Mouse (Mus musculus) limb, embryonic 10.5 days (tissue): ENCODE data around the gene Lrrc39. TPM values are rescaled to one million over a fixed set of nuclear protein-coding genes. Genes with fewer than 3 reads are reported as not detected.
"Not testable (repeated sequence)": the region's sequence is repeated elsewhere in the genome, so short reads cannot be mapped to it uniquely, and the experiment has no call there.

ENCODE experiments used
- DNase-seq: peaks from one replicate; pipeline ENCODE4 v3.0.0-alpha.2; 2017; ENCODE audit warnings: low spot score
- H3K27ac ChIP-seq: fragments of 300-500 bp; sonication (generic); 2 replicates; pipeline ENCODE4 v1.5.1; 2016; ENCODE audit warnings: mild to moderate bottlenecking
- H3K27me3 ChIP-seq: fragments of 300-500 bp; sonication (generic); 2 replicates; pipeline ENCODE4 v1.6.1; 2016; ENCODE audit warnings: low read depth, mild to moderate bottlenecking; ENCODE audit not compliant: poor library complexity, severe bottlenecking
- H3K36me3 ChIP-seq: fragments of 300-500 bp; sonication (generic); 2 replicates; pipeline ENCODE4 v1.6.1; 2016; ENCODE audit warnings: mild to moderate bottlenecking, moderate library complexity
- H3K4me1 ChIP-seq: fragments of 300-500 bp; sonication (generic); 2 replicates; pipeline ENCODE4 v1.6.1; 2016
- H3K4me3 ChIP-seq: fragments of 300-500 bp; sonication (generic); 2 replicates; pipeline ENCODE4 v1.5.1; 2016; ENCODE audit warnings: mild to moderate bottlenecking, moderate library complexity
- H3K9me3 ChIP-seq: fragments of 300-500 bp; sonication (generic); replicated peaks from 2 replicates; pipeline ENCODE4 v1.6.1; 2016; ENCODE audit warnings: mild to moderate bottlenecking
- WGBS: fragments of 180-500 bp; shearing (Covaris S2); methylation state at CpG from one replicate; pipeline ENCODE4 v1.1.7; 2016; 5-methylcytosine and 5-hydroxymethylcytosine counted together
- polyA plus RNA-seq: library from polyadenylated mRNA; unstranded; fragments of >200 nt; fragmentation: Nextera tagmentation; extraction: Ambion mirVana; gene quantifications from 2 replicates; pipeline ENCODE4 v1.2.1, GENCODE M21; 2016

Lrrc39 gene
- polyA plus RNA-seq: 0.48 and 0.61 TPM in 2 replicates

- WGBS: 83% methylated on average over 7 of the region's 7 CpGs
- DNase-seq: no peak
- H3K4me1 ChIP-seq: no peaks in the 10 kb centered on the region
Observed at GRCm38 (mm10) chr3:116562408-116563094, at the start of gene Lrrc39. Gene Lrrc39, plus strand, starts transcription at chr3:116562973.

GRCm38 (mm10) chr3:116520141-116520761 lies 42.5 kb upstream of the Lrrc39 start:
- WGBS: 93% methylated on average over 12 of the region's 12 CpGs

More at GRCm38 (mm10) chr3:116562408-116563094, at the start of gene Lrrc39:
- H3K4me3 ChIP-seq: no peak within 1 kb of the TSS
- H3K27ac ChIP-seq: no peak within 1 kb of the TSS
- no peaks in the 10 kb centered on the region for H3K27me3 ChIP-seq
- H3K36me3 ChIP-seq: no peaks in the 10 kb centered on the region
- no peaks in the 10 kb centered on the region for H3K9me3 ChIP-seq

DNA sequence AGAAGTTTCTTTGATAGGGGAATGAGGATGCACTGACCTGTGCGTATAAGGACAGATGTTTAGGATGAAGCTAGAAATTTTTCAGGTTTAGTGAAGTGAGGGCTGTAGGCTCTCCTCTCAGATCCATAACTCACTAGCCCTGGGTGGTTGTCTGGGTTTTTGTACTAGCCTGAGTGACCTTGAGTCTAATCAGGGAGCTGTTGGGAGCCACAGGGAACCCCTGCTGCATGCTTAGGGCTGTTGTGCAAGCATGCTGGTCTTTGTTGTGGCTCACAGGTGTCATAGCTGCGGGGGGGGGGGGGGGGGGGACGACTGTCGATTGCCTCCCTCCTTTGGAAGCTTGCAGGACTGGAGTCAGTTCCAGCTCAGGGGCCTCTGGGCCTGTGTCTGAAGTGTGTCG lies 33.0 kb upstream of the Lrrc39 start:
- 70% methylated on average over 3 of the region's 5 CpGs for WGBS
- H3K4me3 ChIP-seq: no peak overlapping the region
- H3K36me3 ChIP-seq: peaks cover 18% of the 10 kb centered on the region
- no peaks in the 10 kb centered on the region for H3K4me1 ChIP-seq
- no peaks in the 10 kb centered on the region for H3K9me3 ChIP-seq
- no peaks in the 10 kb centered on the region for H3K27me3 ChIP-seq
- DNase-seq: no peak
- H3K27ac ChIP-seq: no peak overlapping the region

More at GRCm38 (mm10) chr3:116520141-116520761, 42.5 kb upstream of the Lrrc39 start:
- H3K27me3 ChIP-seq: no peaks in the 10 kb centered on the region
- H3K27ac ChIP-seq: no peak overlapping the region
- H3K36me3 ChIP-seq: peaks cover 40% of the 10 kb centered on the region
- no peaks in the 10 kb centered on the region for H3K4me1 ChIP-seq
- DNase-seq: no peak
- H3K4me3 ChIP-seq: no peak overlapping the region
- no peaks in the 10 kb centered on the region for H3K9me3 ChIP-seq

DNA sequence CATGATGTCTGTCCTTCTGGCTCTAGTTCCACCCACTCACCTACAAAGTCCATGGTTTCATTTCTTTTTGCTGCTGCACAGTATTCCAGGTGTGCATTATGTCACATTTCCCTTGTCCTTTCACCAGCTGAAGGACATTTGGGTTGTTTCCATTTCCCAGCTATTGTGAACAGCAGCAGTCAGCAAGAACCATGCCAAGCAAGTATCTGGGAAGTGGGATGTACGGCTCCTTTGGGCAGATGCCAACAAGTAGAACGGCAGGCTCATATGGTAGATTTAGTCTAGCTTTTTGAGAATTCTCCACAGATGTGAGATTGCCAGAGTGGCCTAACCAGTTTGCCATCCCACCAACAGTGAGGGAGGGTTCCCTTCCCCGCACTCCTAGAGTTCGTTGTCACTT lies 31.9 kb upstream of the Lrrc39 start:
- no peaks in the 10 kb centered on the region for H3K27me3 ChIP-seq
- H3K4me1 ChIP-seq: no peaks in the 10 kb centered on the region
- peaks cover 27% of the 10 kb centered on the region for H3K36me3 ChIP-seq
- H3K27ac ChIP-seq: no peak overlapping the region
- no peak overlapping the region for H3K4me3 ChIP-seq
- WGBS: 95% methylated on average over 4 of the region's 4 CpGs
- H3K9me3 ChIP-seq: no peaks in the 10 kb centered on the region
- DNase-seq: no peak

- peaks cover 66% of the 10 kb centered on the region for H3K36me3 ChIP-seq
- 39% methylated on average over 16 of the region's 16 CpGs for WGBS
- H3K4me3 ChIP-seq: no peak overlapping the region
- no peak for DNase-seq
- peaks cover 10% of the 10 kb centered on the region; the same call in 1 of the 2 replicates for H3K4me1 ChIP-seq
- no peak overlapping the region for H3K27ac ChIP-seq
- no peaks in the 10 kb centered on the region for H3K27me3 ChIP-seq
- no peaks in the 10 kb centered on the region for H3K9me3 ChIP-seq
Observed at GRCm38 (mm10) chr3:116536428-116537199, 26.2 kb upstream of the Lrrc39 start.

GRCm38 (mm10) chr3:116537200-116537573 lies 25.6 kb upstream of the Lrrc39 start:
- Histone ChIP-seq H3K27ac (no peak overlapping the region), H3K27me3 (no peaks in the 10 kb centered on the region), H3K4me3 (no peak overlapping the region), H3K9me3 (no peaks in the 10 kb centered on the region), H3K36me3 (peaks cover 70% of the 10 kb centered on the region), H3K4me1 (peaks cover 10% of the 10 kb centered on the region; the same call in 1 of the 2 replicates)
- no peak for DNase-seq
- WGBS: 40% methylated on average over 6 of the region's 6 CpGs

- no peaks in the 10 kb centered on the region for H3K27me3 ChIP-seq
- H3K27ac ChIP-seq: no peak overlapping the region
- no peak for DNase-seq
- no peak overlapping the region for H3K4me3 ChIP-seq
- peaks cover 79% of the 10 kb centered on the region for H3K36me3 ChIP-seq
- peaks cover 5% of the 10 kb centered on the region; the same call in 1 of the 2 replicates for H3K4me1 ChIP-seq
- 67% methylated on average over 2 of the region's 2 CpGs for WGBS
- H3K9me3 ChIP-seq: no peaks in the 10 kb centered on the region
Observed at GRCm38 (mm10) chr3:116542070-116542469, 20.7 kb upstream of the Lrrc39 start.

DNA sequence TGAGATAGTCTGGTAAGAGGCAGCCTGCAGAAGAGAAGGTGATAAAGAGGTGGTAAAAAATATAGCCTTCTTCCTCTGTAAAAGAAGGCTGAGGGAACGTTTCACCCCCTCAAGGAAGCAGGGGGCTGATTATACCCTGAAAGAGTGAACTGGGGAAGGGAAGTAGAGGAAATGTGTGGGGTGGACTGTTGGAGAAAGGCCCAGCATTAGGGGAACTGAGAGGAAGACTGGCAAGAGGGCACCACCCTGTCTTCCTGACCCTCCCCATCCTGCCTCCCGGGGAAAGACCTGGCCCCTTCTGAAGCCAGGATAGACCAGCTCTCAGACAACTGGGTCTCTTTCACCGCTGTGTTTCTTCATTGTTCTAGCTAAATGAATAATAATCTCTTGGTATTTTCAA lies 20.2 kb upstream of the Lrrc39 start:
- WGBS: 68% methylated on average over 3 of the region's 3 CpGs
- Histone ChIP-seq H3K27me3 (no peaks in the 10 kb centered on the region), H3K27ac (no peak overlapping the region), H3K4me1 (no peaks in the 10 kb centered on the region), H3K4me3 (no peak overlapping the region), H3K36me3 (peaks cover 79% of the 10 kb centered on the region), H3K9me3 (no peaks in the 10 kb centered on the region)
- DNase-seq: no peak

DNA sequence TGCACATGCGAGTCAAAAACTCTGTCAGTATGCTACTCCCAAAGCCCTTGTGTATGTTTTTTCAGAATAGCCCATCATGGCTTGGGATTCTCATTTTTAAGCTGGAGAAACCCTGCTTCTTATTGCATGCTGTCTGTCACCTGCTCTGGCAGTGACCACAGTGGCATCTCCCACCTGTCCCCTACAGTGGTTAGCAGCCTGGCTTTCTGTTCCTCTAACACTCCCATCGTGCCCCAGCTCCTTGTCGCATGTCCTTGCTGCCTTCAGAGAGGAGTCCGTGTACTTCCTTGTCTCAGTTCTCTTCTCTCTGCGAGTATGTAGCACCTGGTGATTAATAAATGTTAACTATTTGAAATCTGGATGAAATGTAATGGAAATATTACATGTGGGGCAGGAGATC lies 15.3 kb upstream of the Lrrc39 start:
- 94% methylated on average over 5 of the region's 5 CpGs for WGBS
- no peak overlapping the region for H3K4me3 ChIP-seq
- H3K4me1 ChIP-seq: no peaks in the 10 kb centered on the region
- H3K27ac ChIP-seq: no peak overlapping the region
- DNase-seq: no peak
- H3K36me3 ChIP-seq: peaks cover 63% of the 10 kb centered on the region
- no peaks in the 10 kb centered on the region for H3K9me3 ChIP-seq
- H3K27me3 ChIP-seq: no peaks in the 10 kb centered on the region

DNA sequence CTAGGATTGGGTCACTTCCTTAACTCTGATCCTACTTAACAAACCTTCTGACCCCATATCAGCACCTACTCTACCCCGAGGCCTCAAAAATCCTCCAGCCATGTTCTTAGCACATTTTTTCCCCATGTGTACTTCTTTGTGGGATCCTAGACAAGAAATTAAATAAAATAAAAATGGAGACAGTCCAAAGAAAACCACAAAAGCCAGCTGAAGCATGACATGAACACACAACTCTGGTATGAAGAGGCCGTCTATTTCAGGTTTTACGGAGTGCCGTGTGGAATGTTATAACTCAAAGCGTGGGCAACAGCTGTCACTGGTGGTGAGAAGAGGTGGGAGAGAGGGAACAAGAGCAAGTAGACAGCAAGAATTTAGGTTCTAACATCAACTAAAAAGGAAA lies 11.4 kb upstream of the Lrrc39 start:
- H3K27me3 ChIP-seq: no peaks in the 10 kb centered on the region
- no peak for DNase-seq
- H3K36me3 ChIP-seq: peaks cover 34% of the 10 kb centered on the region
- no peaks in the 10 kb centered on the region for H3K9me3 ChIP-seq
- H3K4me3 ChIP-seq: no peak overlapping the region
- 95% methylated on average over 5 of the region's 5 CpGs for WGBS
- H3K4me1 ChIP-seq: no peaks in the 10 kb centered on the region
- no peak overlapping the region for H3K27ac ChIP-seq

GRCm38 (mm10) chr3:116561315-116561714 lies 1.5 kb upstream of the Lrrc39 start:
- 95% methylated on average over 14 of the region's 14 CpGs for WGBS
- not testable (repeated sequence) for H3K4me1 ChIP-seq, H3K4me3 ChIP-seq, H3K9me3 ChIP-seq, DNase-seq, H3K36me3 ChIP-seq, H3K27me3 ChIP-seq, H3K27ac ChIP-seq

- Histone ChIP-seq H3K4me3 (no peak overlapping the region), H3K9me3 (no peaks in the 10 kb centered on the region), H3K36me3 (no peaks in the 10 kb centered on the region), H3K4me1 (no peaks in the 10 kb centered on the region), H3K27me3 (no peaks in the 10 kb centered on the region), H3K27ac (no peak overlapping the region)
- 86% methylated on average over 7 of the region's 7 CpGs for WGBS
- no peak for DNase-seq
Observed at GRCm38 (mm10) chr3:116563095-116563492, 321 bp downstream of the Lrrc39 start.

GRCm38 (mm10) chr3:116570628-116571027 lies 7.9 kb downstream of the Lrrc39 start:
- WGBS: 70% methylated on average over 2 of the region's 2 CpGs
- Histone ChIP-seq H3K27me3 (no peaks in the 10 kb centered on the region), H3K4me3 (no peak overlapping the region), H3K4me1 (no peaks in the 10 kb centered on the region), H3K9me3 (no peaks in the 10 kb centered on the region), H3K36me3 (no peaks in the 10 kb centered on the region), H3K27ac (no peak overlapping the region)
- no peak for DNase-seq
